Mouse (Mus musculus): ENCODE results near the gene Pald1.

DNA sequence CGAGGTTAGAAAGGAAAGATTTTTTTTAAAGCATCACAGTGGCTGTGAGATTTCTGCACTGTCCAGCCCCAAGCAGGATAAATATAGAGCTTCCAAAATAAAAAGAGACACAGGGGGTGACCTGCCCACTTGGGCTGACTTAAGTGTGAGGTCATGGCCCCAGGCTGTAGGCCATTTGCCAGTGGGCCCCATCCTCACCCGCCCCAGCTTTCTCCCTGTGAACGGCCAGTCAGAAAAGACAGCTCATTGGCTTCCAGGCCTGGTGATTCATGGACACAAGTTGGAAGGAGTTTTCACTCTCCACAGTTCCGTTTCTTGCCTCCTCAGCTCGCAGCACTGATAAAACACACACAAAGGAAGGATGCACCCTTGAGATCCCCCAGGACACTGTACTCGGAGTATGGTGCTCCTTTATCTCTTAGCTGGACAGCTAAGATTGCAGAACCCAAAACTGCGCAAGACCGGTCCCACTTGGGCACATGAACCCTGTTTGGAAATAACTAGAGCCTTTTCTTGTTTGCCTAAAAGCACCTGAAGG is 111.2 kb downstream of the Pald1 start:
- TF ChIP-seq CTCF (IDR thresholded peaks at IDR 0.05; ENCODE audit: extremely low read depth, insufficient read depth, insufficient read length, insufficient replicate concordance) (no peak), POLR2A (IDR thresholded peaks at IDR 0.05; ENCODE audit: low read depth, low read length) (no peak)

All from spleen, adult 2 months (tissue).